Mouse (Mus musculus) R1 (cell line): ENCODE data around the gene Eml5.

Source experiments
- DNase-seq: peaks from one replicate; pipeline ENCODE4 v3.0.0-alpha.2; 2018; ENCODE audit warnings: low read depth, low spot score

The Eml5 gene

DNA sequence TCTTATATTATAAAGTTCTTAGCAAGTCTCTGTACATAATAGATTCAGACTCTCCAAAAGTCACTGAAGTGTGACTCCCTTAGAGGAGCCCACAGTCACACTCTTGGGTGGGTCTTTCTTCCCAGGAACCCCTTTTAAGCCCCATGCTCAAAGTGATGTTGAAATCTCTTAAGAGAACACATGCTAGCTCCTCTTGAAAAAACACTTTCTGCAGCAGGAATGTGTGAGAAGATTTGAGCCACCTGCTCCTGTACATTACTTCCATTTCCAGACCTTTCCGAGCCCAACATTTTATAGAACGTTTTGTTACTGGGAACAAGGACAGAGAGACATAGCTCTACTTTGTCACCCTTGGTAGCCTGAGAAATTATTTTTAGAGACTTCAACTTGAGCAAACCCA, 66.4 kb downstream of the Eml5 start:
- no peak for DNase-seq

DNA sequence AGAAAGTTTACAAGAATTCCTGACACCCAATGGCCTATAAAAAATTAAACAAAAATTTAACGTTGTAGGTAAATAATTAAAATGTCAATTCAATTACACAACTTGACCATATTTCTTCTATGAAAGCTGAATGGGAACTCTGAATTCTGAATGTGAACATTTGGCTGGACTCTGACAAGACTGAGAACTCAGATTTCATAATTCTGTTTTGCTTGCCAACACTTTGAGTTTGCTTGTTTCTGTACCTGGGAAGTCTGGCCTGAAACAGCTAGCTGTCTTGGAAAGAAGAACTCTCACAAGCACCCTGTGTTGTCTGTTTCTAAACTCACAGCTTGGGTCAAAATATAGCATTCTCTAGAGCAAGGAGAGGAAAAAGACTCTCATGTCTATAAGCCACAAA, 67.4 kb downstream of the Eml5 start:
- no peak for DNase-seq

DNA sequence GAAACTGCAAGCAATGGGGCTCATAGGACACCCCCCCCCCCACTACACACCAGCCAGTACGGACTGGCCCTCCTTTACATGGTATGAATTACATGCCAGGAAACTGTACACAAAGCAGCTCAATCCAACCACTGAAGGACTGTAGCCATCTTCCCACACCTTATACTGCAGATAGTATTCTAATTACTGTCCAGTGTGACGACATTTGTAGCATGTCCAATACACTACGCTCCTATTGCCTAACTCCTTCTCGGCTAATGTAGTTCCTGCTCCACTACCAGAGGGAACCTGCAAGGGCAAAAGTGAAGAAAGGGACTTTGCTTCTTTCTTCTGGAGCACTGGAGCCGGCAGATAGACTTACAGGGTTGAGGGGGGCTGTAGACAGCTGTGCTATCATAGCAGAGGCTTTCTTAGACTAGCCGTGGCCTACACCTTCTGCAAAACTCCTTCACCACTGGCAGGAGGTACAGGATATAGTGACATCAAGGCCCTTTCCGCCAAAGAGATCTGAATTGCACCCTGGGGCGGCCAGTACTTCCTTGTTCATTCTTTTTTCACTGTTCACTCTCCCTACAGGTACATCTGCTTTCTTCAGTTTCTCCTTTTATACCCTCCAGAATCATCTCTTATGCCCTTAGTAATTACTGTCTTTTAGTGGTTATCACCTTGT, 68.2 kb downstream of the Eml5 start:
- DNase-seq = no peak

DNA sequence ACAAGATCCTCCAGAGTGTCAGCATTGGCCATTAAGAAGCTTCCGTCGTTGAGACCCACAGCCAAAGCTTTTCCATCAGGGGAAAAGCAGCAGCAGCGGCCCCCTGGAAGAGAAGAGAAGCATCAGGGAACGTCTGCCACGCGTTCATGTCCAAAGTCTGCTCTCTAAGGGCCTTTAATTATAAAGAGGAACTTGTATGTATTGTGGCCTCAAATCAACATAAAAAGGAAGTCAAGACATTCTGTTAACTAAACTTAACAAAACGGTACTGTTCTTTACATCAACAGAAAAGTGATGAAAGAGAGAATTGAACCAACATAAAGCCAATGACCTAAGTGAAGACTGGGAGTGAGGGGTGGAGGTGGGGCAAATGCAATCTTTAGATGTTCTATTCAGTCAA, 70.2 kb downstream of the Eml5 start:
- DNase-seq = no peak

DNA sequence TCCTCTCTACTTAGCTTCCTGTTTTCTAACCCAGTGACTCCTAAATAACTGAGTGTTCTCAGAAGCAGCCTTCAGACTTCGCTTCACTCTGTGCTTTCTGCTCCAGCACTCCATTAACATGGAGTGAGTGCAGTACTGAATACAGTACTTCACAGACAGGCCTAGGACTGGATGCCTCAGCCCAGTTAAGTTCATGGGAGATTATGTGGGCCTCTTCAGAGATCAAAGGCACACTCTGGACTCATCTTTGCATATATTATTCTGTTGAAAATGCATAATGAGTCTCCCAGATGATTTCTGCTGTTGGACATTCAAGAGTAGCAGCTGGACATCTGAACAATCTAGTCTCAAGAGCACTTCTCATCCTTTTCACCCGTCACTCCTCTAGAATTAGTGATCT, 80.5 kb downstream of the Eml5 start:
- DNase-seq = no peak

DNA sequence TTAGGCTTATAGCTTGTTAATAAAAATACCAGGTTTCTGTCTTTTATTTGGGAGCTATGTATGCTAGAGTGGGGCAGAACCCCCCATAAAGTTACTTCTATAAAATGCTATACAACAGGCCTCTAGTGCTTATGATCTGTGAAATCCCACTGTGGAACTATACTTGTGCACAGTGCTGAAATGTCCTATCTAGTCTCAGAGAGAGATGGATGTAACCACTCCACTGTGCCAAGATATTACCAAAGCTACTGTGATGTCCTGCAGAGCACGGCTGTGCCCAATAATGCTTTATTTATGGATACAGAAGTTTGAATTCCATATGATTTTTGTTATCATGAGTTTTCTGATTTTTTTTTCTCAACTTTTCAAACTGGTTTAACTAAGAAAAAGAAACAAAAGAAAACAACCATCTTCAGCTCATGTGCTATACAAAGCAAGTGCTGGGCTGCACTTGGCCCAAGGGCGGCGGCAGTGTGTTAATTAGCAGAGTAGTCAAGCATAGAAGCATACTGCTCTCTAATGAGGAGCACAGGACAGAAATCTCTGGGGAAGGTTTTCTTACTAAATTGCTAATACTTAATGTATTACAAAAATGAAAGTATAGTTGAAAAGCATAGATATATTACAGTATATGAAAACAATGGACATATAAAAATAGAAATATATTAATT, 97.1 kb downstream of the Eml5 start:
- DNase-seq = no peak

DNA sequence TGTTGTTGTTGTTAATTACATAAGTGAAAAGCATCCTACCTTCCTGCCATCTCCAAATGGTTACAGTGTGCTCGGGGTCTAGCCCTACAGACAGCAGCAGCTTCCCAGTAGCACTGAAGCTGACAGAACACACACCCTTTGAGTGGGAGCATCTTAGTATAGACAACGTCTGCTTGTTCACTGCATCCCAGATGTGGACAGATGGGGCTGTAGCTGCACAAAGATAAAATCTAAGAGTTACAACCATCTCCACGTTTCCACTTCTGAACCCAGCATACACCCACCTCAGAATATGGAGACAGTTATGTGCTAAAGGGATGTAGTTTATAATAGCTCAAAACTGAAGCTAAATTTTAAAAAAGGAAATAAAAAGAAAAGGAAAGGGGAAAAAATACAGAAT, 99.0 kb downstream of the Eml5 start:
- DNase-seq = no peak

DNA sequence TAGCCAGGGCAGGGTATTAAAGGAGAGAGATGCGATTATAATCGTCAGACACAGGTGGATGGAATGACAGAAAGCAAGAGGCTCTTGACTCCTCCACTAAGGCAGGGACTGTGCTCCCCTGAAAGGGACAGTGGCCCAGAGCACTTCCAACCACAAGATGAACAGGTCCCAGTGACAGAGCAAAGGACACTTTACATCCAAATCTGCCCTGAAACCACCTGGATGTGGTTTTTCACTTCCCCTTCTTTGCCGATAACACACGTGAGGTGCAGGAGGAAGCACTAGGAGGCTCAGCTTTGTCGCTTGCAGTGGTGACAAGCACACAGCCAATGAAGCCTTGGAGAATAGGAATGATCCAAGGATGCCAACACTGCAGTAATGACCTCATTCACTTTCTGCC, 101.0 kb downstream of the Eml5 start:
- no peak for DNase-seq

DNA sequence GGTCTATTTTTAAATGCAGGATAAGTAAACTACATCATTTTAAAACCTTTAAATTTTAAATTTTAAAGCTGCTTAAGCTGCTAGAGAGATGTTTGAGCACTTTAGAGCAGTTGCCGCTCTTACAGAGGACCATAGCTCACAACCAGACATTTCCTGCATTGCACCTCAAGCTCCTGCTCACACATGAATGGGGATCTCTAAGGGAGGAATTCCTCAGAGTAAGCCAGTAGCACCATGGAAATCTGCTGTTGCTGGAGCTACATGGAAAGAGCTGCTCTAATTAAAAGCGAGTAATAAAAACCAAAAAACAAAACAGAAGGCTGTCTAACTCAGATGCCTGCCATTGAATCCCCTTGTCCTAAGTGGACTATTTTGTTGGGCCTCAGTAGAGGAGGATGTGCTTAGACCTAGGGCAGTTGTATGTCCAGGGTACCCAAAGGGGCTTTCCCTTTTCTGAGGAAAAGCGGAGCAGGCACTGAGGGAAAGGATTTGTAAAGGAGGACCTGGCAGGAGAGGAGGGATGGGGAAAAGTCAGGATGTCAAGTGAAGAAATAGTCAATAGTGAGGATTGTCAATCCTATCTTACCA, 105.5 kb downstream of the Eml5 start:
- no peak for DNase-seq

DNA sequence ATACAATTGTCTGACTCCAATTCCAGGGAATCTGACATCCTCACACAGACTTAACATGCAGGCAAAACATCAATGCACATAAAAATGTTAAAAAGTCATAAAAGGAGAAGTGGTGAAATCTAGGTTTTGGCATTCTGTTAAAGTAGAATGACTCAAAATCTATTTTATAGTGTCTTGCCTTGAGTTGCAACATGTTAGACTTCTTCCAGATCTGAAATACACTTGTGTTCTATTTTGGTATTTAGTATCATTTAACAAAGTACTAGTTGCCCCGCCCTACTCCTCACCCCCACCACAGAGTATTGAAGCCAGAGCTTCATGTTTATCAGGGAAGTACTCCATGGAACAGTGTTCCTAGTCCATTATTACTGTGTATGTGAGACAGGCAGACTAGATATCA, 117.0 kb downstream of the Eml5 start:
- no peak for DNase-seq

DNA sequence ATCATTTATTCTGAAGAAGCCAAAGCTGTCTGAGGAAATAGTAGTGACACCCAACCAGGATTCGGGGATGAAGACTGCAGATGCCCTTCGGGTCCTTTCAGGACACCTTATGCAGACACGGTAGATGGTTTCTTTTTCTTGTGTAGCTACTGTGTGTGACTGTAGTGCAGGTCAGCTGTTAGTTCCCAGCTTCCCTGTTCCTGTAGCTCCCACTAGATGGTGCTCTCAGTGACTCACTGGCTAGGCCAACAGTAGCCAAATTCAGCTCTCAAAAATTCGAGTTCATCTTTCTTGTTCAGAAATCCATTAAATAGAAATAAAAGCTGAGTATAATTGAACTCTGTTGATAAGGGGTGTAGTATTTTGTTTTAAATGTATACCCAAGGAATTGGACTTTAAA, 122.1 kb downstream of the Eml5 start:
- DNase-seq = peak; percentile 53

DNA sequence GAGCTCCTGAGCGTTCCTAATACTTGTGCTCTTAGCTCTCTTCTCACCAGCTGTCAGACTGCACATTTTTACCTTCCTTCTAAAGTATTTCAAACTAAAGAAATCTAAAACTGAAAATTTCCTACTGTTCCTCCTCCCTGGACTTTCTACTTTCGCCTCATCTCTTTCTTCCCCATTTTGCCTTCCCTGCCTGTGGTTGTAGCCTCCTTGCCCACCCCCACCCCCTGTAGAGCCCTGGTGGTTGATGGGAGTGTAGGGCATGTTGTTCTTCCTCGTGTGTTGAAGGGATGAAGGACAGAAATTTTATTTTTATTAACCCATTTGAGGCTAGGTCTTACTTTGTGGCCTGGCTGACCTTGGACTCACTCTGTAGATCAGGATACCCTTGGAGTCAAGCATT, 123.8 kb downstream of the Eml5 start:
- no peak for DNase-seq

DNA sequence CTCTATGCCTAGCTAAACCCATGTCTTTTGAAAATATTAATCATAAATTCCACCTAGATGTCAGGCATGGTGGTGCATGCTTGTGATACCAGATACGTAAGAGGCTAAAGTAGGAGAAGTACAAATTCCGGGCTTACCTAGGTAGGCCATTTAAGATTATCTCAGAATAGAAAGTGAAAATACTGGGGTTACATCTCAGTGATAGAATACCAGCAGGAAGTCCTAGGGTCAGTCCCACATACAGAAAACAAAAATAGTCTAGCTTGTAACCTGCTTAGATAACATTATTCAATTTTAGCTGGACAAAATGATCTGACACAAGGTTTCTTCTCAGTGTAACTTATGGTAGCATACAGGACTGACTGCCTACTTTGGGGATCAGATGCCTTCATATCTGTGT, 135.0 kb downstream of the Eml5 start:
- no peak for DNase-seq

DNA sequence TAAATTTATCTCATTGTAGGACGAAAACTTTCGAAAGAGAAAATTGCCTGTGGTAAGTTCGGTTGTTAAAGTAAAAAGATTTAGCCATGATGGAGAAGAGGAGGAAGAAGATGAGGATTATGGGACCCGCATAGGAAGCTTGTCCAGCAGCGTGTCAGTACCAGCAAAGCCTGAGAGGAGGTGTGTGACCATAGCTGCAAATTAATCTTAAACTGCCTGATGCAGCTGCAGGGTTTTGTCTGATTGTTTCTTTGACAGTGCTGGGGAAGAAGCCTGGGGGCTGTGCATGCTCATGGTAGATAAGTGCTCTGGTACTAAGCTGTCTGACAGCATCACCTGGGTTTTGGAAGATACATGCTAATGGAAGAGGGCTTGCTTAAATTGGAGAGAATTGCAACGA, 141.6 kb downstream of the Eml5 start:
- DNase-seq = no peak

DNA sequence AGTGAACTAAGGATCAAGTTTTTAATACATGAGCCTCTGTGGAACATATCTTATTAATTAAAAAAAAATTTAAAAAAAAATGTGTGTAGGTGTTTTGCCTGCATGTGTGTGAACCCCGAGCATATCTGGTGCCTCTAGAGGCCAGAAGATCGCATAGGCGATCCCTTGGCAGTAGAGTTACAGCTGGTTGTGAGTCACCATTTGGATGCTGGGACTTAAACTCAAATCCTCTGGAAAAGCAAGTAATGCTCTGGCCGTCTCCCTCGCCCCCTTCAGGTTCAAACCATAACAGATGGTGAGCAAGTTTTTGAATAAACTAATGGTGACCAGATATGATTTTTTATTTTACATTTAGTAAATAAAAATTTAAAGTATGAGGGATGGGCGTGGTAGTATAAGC, 143.6 kb downstream of the Eml5 start:
- no peak for DNase-seq

DNA sequence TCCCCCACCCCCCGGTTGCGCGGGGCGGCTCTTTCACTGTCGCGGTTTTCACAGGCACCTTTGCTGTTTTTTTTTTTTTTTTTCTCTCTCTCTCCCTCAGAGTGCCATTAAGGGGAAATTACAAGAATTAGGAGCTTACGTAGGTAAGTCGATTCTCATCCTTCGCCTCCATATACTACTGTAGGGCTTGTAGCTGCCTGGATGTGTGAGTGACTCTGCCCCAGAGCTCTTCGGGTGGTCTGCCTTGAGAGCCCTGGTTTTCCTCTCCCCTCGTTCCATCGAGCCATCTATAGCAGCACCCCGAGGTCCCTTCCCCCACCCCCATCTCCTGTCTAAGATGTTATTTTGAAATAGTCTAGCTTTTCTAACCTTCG, 153.9 kb downstream of the Eml5 start:
- DNase-seq = peak; percentile 27

DNA sequence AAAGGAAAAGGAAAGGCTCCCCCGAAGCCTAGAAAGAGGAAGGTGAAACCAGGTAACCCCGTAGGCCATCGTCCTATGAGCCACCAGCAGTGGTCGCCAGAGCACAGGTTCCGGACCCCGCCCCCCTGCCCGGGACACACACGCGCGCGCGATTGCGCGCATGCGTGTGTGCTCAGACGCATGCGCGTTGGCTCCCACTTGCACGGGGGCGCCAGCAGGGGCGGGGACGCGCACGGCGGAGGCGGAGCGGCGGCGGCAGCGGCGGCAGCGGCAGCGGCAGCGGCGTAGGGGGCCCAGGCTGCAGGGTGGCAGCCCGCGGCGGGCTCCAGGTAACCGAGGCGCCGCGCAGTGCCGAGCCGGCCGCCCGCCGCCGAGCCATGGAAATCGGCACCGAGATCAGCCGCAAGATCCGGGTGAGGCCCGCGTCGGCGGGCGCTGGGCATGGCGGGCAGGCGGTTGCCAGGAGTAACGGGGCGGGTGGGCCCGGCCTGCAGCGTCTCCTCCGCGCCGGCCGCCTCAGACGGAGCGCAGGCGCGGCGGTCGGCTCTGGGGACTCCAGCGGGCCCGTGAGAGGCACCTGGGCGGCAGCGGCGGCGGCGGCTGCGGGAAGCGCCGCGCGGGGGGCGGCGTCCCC, 154.4 kb downstream of the Eml5 start, which contains the start of gene Zc3h14:
TSS of gene Zc3h14 (plus strand) at position 219 of the 634 bp plus-strand sequence.
- DNase-seq = peak; percentile 92

DNA sequence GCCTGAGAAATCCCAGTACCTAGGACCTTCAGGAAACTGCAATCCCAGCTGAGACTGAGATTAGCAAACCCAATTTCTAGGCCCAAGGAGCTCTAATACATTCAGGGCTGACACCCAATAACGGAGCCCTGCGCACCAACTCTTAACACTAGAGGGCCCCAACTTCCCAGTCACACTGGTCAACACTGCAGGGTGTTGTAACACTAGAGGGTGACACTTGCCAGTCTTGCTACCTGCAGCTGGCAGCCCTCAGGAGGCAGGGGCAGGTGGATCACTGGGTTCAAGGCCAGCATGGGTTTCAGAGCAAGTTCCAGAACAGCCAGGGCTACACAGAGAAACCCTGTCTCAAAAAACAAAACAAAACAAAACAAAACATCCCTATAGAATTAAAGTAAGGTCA, 155.2 kb downstream of the Eml5 start:
- peak; percentile 87 for DNase-seq

DNA sequence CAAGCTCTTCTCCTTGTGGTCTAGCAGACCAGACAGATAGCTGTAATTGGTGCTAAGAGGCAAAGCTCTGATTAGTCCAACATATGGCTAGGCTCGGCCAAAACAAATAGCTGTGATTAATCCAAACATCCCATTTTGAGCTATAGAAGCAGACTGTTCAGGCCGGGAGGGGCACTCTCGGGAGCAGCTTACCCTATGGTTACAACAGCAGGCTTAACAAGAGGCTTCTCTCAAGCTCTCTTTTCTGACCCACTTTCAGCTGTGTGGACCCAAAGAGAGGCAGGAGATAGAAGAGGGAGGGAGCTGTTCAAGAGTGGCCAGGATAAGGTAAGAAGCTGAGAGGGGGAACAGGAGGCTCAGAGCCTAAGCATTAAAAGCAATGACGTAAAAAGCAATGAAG, 155.7 kb downstream of the Eml5 start:
- no peak for DNase-seq

DNA sequence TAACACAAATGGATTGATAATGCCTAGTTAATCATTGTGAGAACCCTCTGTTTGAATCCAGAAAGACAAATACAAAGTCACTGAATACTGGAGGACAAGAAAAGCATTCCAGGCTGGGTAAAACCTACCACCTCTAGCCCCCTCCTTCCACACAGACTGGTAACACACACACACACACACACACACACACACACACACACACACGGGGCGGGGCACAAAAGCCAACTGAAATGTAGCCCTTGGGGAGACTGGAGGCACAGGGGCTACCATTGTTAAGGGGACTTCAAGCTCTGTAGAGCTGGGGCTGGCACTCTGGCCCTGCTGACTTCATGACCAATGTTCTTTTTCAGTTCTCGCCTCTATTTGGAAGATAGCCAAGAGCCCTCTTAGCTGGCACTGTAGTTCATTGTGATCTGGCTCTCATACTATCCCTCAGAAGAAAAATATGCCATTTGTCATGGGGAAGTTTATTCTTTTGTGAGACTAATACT, 160.2 kb downstream of the Eml5 start:
- no peak for DNase-seq

DNA sequence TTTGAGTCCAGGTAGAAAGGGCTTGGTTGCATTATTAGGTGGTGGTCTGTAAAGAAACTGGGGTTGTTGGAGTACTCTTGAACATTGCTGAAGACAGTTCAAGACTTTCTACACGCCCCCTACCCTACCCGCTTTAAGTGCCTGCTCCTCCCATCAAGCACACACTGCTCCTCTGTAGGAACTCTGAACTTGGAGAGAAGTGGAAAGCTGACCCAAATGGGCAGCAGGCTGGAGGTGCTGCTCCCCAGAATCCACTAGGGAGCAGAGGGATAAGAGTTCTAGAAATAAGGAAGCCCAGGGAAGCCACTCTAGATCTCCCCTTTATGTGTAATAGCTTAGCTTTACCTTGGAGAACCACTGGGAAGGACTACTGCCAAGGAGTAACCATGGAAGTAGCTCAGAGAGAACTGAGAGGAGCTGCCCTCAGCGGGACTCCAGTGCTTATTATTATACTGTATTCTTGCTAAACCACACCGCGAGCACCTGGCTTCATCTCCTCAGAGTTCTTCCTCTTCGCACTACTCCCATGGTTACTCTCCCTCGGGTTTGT, 163.4 kb downstream of the Eml5 start:
- peak; percentile 81 for DNase-seq
